Comparison of ENCODE assay signal across 8 mouse cellular contexts in genomic region chr13:104178650-104179121, GRCm38 (mm10). TPM values are rescaled to one million over a fixed set of nuclear protein-coding genes. Genes with fewer than 3 reads are reported as not detected.
A peak's percentile ranks its signal among the peaks of the same experiment; 100 is the strongest.
DNase-seq lines count a peak whose midpoint lies in the region; ATAC-seq and TF ChIP-seq lines count a peak whose summit lies in the region.

Gene Trim23, plus strand, starts transcription at chr13:104178797.

- WGBS in forebrain, embryonic 11.5 days: under 1% methylated on average over 38 of the region's 38 CpGs
- under 1% methylated on average over 38 of the region's 38 CpGs for WGBS in heart, embryonic 16.5 days
- WGBS in liver, embryonic 15.5 days (ENCODE audit: insufficient replicate concordance): under 1% methylated on average over 38 of the region's 38 CpGs
- under 1% methylated on average over 38 of the region's 38 CpGs for WGBS in neural tube, embryonic 12.5 days

- dilution Hi-C loops in CH12.LX (cut with MboI; ENCODE audit: extremely low pct_ligation_motif_present, extremely low pct_unique_long_range_greater_than_20kb, low sequenced_read_pairs): no loop called here

- H3K36me3 ChIP-seq in CH12.LX (replicated peaks in 1 of 2; ENCODE audit: control insufficient read depth in 1 of 2, insufficient read depth in 1 of 2, low read length in 1 of 2): peaks cover 14 to 24% of the 10 kb centered on the region in 2 experiments
- H3K36me3 ChIP-seq in forebrain, embryonic 11.5 days (ENCODE audit: control insufficient read depth, insufficient read depth, low read length): no peaks in the 10 kb centered on the region
- H3K36me3 ChIP-seq in heart, embryonic 16.5 days (ENCODE audit: control insufficient read depth, insufficient read depth): peaks cover 11% of the 10 kb centered on the region; the same call in 1 of the 2 replicates
- peaks cover 33% of the 10 kb centered on the region for H3K36me3 ChIP-seq in liver, embryonic 15.5 days (replicated peaks)
- peaks cover 6% of the 10 kb centered on the region; the same call in 1 of the 2 replicates for H3K36me3 ChIP-seq in neural tube, embryonic 12.5 days

- peak; percentile 86 for TF ChIP-seq POLR2A in CH12.LX (IDR thresholded peaks at IDR 0.05; ENCODE audit: low read depth, low read length)

- no peak for TF ChIP-seq RAD21 in CH12.LX (IDR thresholded peaks at IDR 0.05; ENCODE audit: low read depth, low read length)

- peak within 1 kb of the TSS; percentile 79 to 97 (median 88) for H3K4me3 ChIP-seq in CH12.LX (replicated peaks in 1 of 3; ENCODE audit: low read depth in 2 of 3, low read length in 2 of 3, poor library complexity in 1 of 3)
- H3K4me3 ChIP-seq in forebrain, embryonic 11.5 days (ENCODE audit: low read depth, low read length): peak within 1 kb of the TSS; percentile 79
- peak within 1 kb of the TSS; percentile 98 for H3K4me3 ChIP-seq in heart, embryonic 16.5 days (ENCODE audit: low read length)
- H3K4me3 ChIP-seq in liver, embryonic 15.5 days (replicated peaks): peak within 1 kb of the TSS; percentile 88
- H3K4me3 ChIP-seq in neural tube, embryonic 12.5 days: peak within 1 kb of the TSS; percentile 84

- no peaks in the 10 kb centered on the region for H3K9me3 ChIP-seq in CH12.LX (replicated peaks; ENCODE audit: low read length)
- H3K9me3 ChIP-seq in forebrain, embryonic 11.5 days (ENCODE audit: control insufficient read depth, low read length): no peaks in the 10 kb centered on the region
- H3K9me3 ChIP-seq in heart, embryonic 16.5 days (replicated peaks; ENCODE audit: control insufficient read depth, low read length): no peaks in the 10 kb centered on the region
- H3K9me3 ChIP-seq in liver, embryonic 15.5 days (replicated peaks): no peaks in the 10 kb centered on the region
- H3K9me3 ChIP-seq in neural tube, embryonic 12.5 days: no peaks in the 10 kb centered on the region

- H3K27ac ChIP-seq in CH12.LX (ENCODE audit: insufficient read depth, low read depth): peak within 1 kb of the TSS; percentile 64
- peak within 1 kb of the TSS; percentile 50; the same call in 1 of the 2 replicates for H3K27ac ChIP-seq in forebrain, embryonic 11.5 days (ENCODE audit: low read depth, low read length)
- peak within 1 kb of the TSS; percentile 89 for H3K27ac ChIP-seq in heart, embryonic 16.5 days (ENCODE audit: low read length)
- H3K27ac ChIP-seq in liver, embryonic 15.5 days (replicated peaks): peak within 1 kb of the TSS; percentile 93
- H3K27ac ChIP-seq in neural tube, embryonic 12.5 days: peak within 1 kb of the TSS; percentile 62; the same call in 1 of the 2 replicates

- DNase-seq in CH12.LX (ENCODE audit: extremely low read depth): peak; percentile 99
- peak; percentile 98 for DNase-seq in c-Kit-positive CD71-positive TER-119-negative erythroid progenitor cells, embryonic 14.5 days (ENCODE audit: low read depth)
- peak; percentile 97 for DNase-seq in forebrain, embryonic 11.5 days (ENCODE audit: low spot score)
- DNase-seq in kidney, postnatal 36 days: peak; percentile 98 to 99
- DNase-seq in telencephalon, adult 2 months (ENCODE audit: low read depth, low spot score): peak; percentile 98

- peak within 1 kb of the TSS; percentile 89 for H3K4me2 ChIP-seq in CH12.LX (ENCODE audit: insufficient read depth, low read depth, poor library complexity, severe bottlenecking)
- peak within 1 kb of the TSS; percentile 71 for H3K4me2 ChIP-seq in forebrain, embryonic 11.5 days (ENCODE audit: low read depth, low read length, severe bottlenecking)
- peak within 1 kb of the TSS; percentile 85 for H3K4me2 ChIP-seq in heart, embryonic 16.5 days (ENCODE audit: low read depth, low read length)
- peak within 1 kb of the TSS; percentile 78 for H3K4me2 ChIP-seq in liver, embryonic 15.5 days
- H3K4me2 ChIP-seq in neural tube, embryonic 12.5 days (replicated peaks): peak within 1 kb of the TSS; percentile 79

- H3K4me1 ChIP-seq in CH12.LX (ENCODE audit: control insufficient read depth in 1 of 2, insufficient read depth in 2 of 2): peaks cover 0 to 26% of the 10 kb centered on the region in 2 experiments; a peak in 2 of 4 replicates
- no peaks in the 10 kb centered on the region for H3K4me1 ChIP-seq in forebrain, embryonic 11.5 days (replicated peaks; ENCODE audit: control insufficient read depth, insufficient read depth, low read length)
- peaks cover 9% of the 10 kb centered on the region for H3K4me1 ChIP-seq in heart, embryonic 16.5 days (ENCODE audit: control insufficient read depth, insufficient read depth, low read length)
- peaks cover 19% of the 10 kb centered on the region for H3K4me1 ChIP-seq in liver, embryonic 15.5 days (replicated peaks)
- H3K4me1 ChIP-seq in neural tube, embryonic 12.5 days: peaks cover 11% of the 10 kb centered on the region; the same call in 1 of the 2 replicates

- no peak for TF ChIP-seq EP300 in CH12.LX (IDR thresholded peaks at IDR 0.05; ENCODE audit: low read length)

- TF ChIP-seq CTCF in CH12.LX (conservative IDR thresholded peaks at IDR 0.05 in 1 of 2, IDR thresholded peaks at IDR 0.05 in 1 of 2; ENCODE audit: low read depth in 2 of 2, low read length in 2 of 2): peak in 1 of 2 experiments; percentile 24; a peak in 1 of 4 replicates

- ATAC-seq in forebrain, embryonic 11.5 days (replicated peaks; ENCODE audit: low FRiP score): peak; percentile 98
- peak; percentile 99 for ATAC-seq in heart, embryonic 16.5 days (replicated peaks; ENCODE audit: extremely low read depth, insufficient read depth, low FRiP score)
- peak; percentile 98 for ATAC-seq in liver, embryonic 15.5 days (ENCODE audit: insufficient read depth)
- ATAC-seq in neural tube, embryonic 12.5 days (ENCODE audit: low FRiP score, low read depth): peak; percentile 99

- H3K9ac ChIP-seq in CH12.LX (ENCODE audit: insufficient read depth, low read depth): peak within 1 kb of the TSS; percentile 87
- H3K9ac ChIP-seq in forebrain, embryonic 11.5 days (ENCODE audit: low read length): peak within 1 kb of the TSS; percentile 74
- H3K9ac ChIP-seq in heart, embryonic 16.5 days (ENCODE audit: low read length): peak within 1 kb of the TSS; percentile 92
- H3K9ac ChIP-seq in liver, embryonic 15.5 days: peak within 1 kb of the TSS; percentile 88
- H3K9ac ChIP-seq in neural tube, embryonic 12.5 days: peak within 1 kb of the TSS; percentile 79

- H3K27me3 ChIP-seq in CH12.LX (replicated peaks): no peaks in the 10 kb centered on the region
- H3K27me3 ChIP-seq in forebrain, embryonic 11.5 days (ENCODE audit: control insufficient read depth, insufficient read depth, low read length): no peaks in the 10 kb centered on the region
- no peaks in the 10 kb centered on the region for H3K27me3 ChIP-seq in heart, embryonic 16.5 days (ENCODE audit: control insufficient read depth, insufficient read depth, low read length)
- no peaks in the 10 kb centered on the region for H3K27me3 ChIP-seq in liver, embryonic 15.5 days
- H3K27me3 ChIP-seq in neural tube, embryonic 12.5 days (replicated peaks): no peaks in the 10 kb centered on the region

- in situ Hi-C loops in CH12.LX (cut with MboI; ENCODE audit: low pct_ligation_motif_present, low pct_unique_long_range_greater_than_20kb, low sequenced_read_pairs): no loop called here

- peaks cover 29% of the 10 kb centered on the region for H3K79me2 ChIP-seq in CH12.LX (replicated peaks; ENCODE audit: control insufficient read depth, extremely low read depth, insufficient read depth, poor library complexity, severe bottlenecking)

TF ChIP-seq in CH12.LX, 34 proteins besides CTCF, POLR2A, EP300 and RAD21 (continues in another document):
- TF ChIP-seq ZMIZ1 (IDR thresholded peaks at IDR 0.05; ENCODE audit: low read depth, low read length) (peak; percentile 48; the same call in 1 of the 2 replicates), MXI1 (IDR thresholded peaks at IDR 0.05; ENCODE audit: low read depth, low read length) (peak; percentile 73), ZKSCAN1 (IDR thresholded peaks at IDR 0.05; ENCODE audit: borderline replicate concordance, low read depth, low read length) (no peak; the same call in 1 of the 2 replicates), TBP (conservative IDR thresholded peaks at IDR 0.05; ENCODE audit: low read depth, low read length) (peak; percentile 56; the same call in 1 of the 2 replicates), CHD2 (IDR thresholded peaks at IDR 0.05; ENCODE audit: low read length) (peak; percentile 56), RCOR1 (conservative IDR thresholded peaks at IDR 0.05; ENCODE audit: low read depth, low read length) (peak; percentile 61; the same call in 1 of the 2 replicates), MAFK (IDR thresholded peaks at IDR 0.05; ENCODE audit: insufficient replicate concordance, low read length) (no peak), JUND (conservative IDR thresholded peaks at IDR 0.05; ENCODE audit: low read depth, low read length) (no peak), GABPA (IDR thresholded peaks at IDR 0.05; ENCODE audit: insufficient replicate concordance, low read depth, low read length) (no peak), NRF1 (IDR thresholded peaks at IDR 0.05; ENCODE audit: low read depth, low read length) (peak; percentile 99), JUN (IDR thresholded peaks at IDR 0.05; ENCODE audit: insufficient read depth, low read depth, low read length) (peak; percentile 28; the same call in 1 of the 2 replicates), POLR2AphosphoS2 (IDR thresholded peaks at IDR 0.05; ENCODE audit: low read depth, low read length) (peak; percentile 77; the same call in 1 of the 2 replicates), SIN3A (IDR thresholded peaks at IDR 0.05; ENCODE audit: low read length) (peak; percentile 87; the same call in 1 of the 2 replicates), NELFE (IDR thresholded peaks at IDR 0.05; ENCODE audit: low read depth, low read length) (peak; percentile 93), MEF2A (IDR thresholded peaks at IDR 0.05; ENCODE audit: borderline replicate concordance, low read depth, low read length) (no peak; the same call in 1 of the 2 replicates), SMC3 (IDR thresholded peaks at IDR 0.05; ENCODE audit: low read depth, low read length) (no peak), ELF1 (IDR thresholded peaks at IDR 0.05; ENCODE audit: low read depth, low read length) (peak; percentile 11; the same call in 1 of the 2 replicates), MYC (IDR thresholded peaks at IDR 0.05; ENCODE audit: low read depth, low read length) (no peak), PAX5 (IDR thresholded peaks at IDR 0.05; ENCODE audit: low read length) (no peak), USF1 (IDR thresholded peaks at IDR 0.05; ENCODE audit: low read depth, low read length) (peak; percentile 24; the same call in 1 of the 2 replicates), CHD1 (IDR thresholded peaks at IDR 0.05; ENCODE audit: low read depth, low read length) (no peak)

RNA-seq across cellular contexts. Expression of gene Trim23, which starts in this region (rescaled TPM):
- total RNA-seq in CH12.LX (2012; rRNA removed): 11.0 and 11.6 TPM in 2 replicates
- 20.4 and 21.9 TPM in 2 replicates for total RNA-seq in CH12.LX (2014; rRNA removed)
- polyA plus RNA-seq in CH12.LX (2012; ENCODE audit: insufficient read length, low read depth): 9.0 and 10.3 TPM in 2 replicates
- 23.2 and 27.6 TPM in 2 replicates for polyA plus RNA-seq in forebrain, embryonic 11.5 days (2014; fragmentation: Nextera tagmentation; extraction: Ambion mirVana)
- polyA plus RNA-seq in heart, embryonic 16.5 days (2015; fragmentation: Nextera tagmentation; extraction: Ambion mirVana): 12.9 and 16.0 TPM in 2 replicates
- 8.2 and 9.1 TPM in 2 replicates for polyA plus RNA-seq in liver, embryonic 15.5 days (2015; fragmentation: Nextera tagmentation; extraction: Ambion mirVana)
- polyA plus RNA-seq in neural tube, embryonic 12.5 days (2016; fragmentation: Nextera tagmentation; extraction: Ambion mirVana): 25.2 and 28.4 TPM in 2 replicates

Comparison
In these comparisons a context has a peak if more than half of its experiments do, and no peak if none do; other contexts are left out.
1. Peak in every context shown above with its lines: DNase-seq, ATAC-seq, H3K4me3 ChIP-seq and H3K27ac ChIP-seq.